Mouse (Mus musculus) kidney, embryonic 15.5 days (tissue): ENCODE results near the gene Macrod1. TPM values are rescaled to one million over a fixed set of nuclear protein-coding genes. Genes with fewer than 3 reads are reported as not detected.

ENCODE experiments used
- ATAC-seq: fragments of 200-750 bp; cut with Nextera tagmentation; replicated peaks from 2 replicates; pipeline ENCODE4 v1.8.0; 2017; ENCODE audit warnings: moderate TSS enrichment; ENCODE audit not compliant: low FRiP score
- H3K27ac ChIP-seq: fragments of 300-500 bp; sonication (generic); 2 replicates; pipeline ENCODE4 v1.5.1; 2015; ENCODE audit warnings: mild to moderate bottlenecking, inconsistent platforms
- H3K27me3 ChIP-seq: fragments of 300-500 bp; sonication (generic); 2 replicates; pipeline ENCODE4 v1.6.1; 2015; ENCODE audit warnings: inconsistent platforms
- H3K36me3 ChIP-seq: fragments of 300-500 bp; sonication (generic); 2 replicates; pipeline ENCODE4 v1.6.1; 2015; ENCODE audit warnings: inconsistent platforms
- H3K4me1 ChIP-seq: fragments of 300-500 bp; sonication (generic); 2 replicates; pipeline ENCODE4 v1.6.1; 2015; ENCODE audit warnings: inconsistent platforms
- H3K4me2 ChIP-seq: fragments of 300-500 bp; sonication (generic); 2 replicates; pipeline ENCODE4 v1.6.1; 2015; ENCODE audit warnings: moderate library complexity, mild to moderate bottlenecking, inconsistent platforms
- H3K4me3 ChIP-seq: fragments of 300-500 bp; sonication (generic); replicated peaks from 2 replicates; pipeline ENCODE4 v1.5.1; 2015; ENCODE audit warnings: mild to moderate bottlenecking, inconsistent platforms
- H3K9ac ChIP-seq: fragments of 300-500 bp; sonication (generic); 2 replicates; pipeline ENCODE4 v1.6.1; 2015; ENCODE audit warnings: mild to moderate bottlenecking, inconsistent platforms
- H3K9me3 ChIP-seq: fragments of 300-500 bp; sonication (generic); replicated peaks from 2 replicates; pipeline ENCODE4 v1.6.1; 2016; ENCODE audit warnings: inconsistent platforms
- WGBS: fragments of 180-500 bp; shearing (Covaris S2); methylation state at CpG from one replicate; pipeline ENCODE4 v1.1.7; 2015; ENCODE audit warnings: mixed read lengths; 5-methylcytosine and 5-hydroxymethylcytosine counted together
- polyA plus RNA-seq: library from polyadenylated mRNA; unstranded; fragments of >200 nt; fragmentation: Nextera tagmentation; extraction: Ambion mirVana; gene quantifications from 2 replicates; pipeline ENCODE4 v1.2.1, GENCODE M21; 2015

Macrod1 gene
- polyA plus RNA-seq, 1 experiment from 2014 or later: 13.9 TPM

DNA sequence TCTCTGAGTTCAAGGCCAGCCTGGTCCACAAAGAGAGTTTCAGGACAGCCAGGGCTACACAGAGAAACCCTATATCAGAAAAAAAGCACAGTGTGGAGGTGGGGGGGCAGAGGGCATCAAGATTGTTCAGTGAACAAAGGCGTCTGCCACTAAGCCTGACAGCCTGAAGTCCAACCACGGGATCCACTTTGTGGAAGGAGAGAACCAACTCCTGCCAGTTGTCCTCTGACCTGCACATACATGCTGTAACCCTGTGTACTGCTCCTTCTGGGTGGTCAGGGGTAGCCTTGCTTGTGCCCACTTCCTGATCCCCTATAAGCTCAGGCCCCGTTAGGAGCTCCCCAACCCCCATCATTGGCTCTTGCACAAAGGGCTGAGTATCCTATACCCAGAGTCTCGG is 128.4 kb downstream of the Macrod1 start:
- Histone ChIP-seq H3K27ac (no peak overlapping the region), H3K9ac (no peak overlapping the region), H3K27me3 (peaks cover 93% of the 10 kb centered on the region), H3K4me2 (no peak overlapping the region), H3K36me3 (no peaks in the 10 kb centered on the region), H3K9me3 (no peaks in the 10 kb centered on the region), H3K4me3 (no peak overlapping the region), H3K4me1 (peaks cover 71% of the 10 kb centered on the region)
- ATAC-seq: no peak
- 50% methylated on average over 4 of the region's 4 CpGs for WGBS

DNA sequence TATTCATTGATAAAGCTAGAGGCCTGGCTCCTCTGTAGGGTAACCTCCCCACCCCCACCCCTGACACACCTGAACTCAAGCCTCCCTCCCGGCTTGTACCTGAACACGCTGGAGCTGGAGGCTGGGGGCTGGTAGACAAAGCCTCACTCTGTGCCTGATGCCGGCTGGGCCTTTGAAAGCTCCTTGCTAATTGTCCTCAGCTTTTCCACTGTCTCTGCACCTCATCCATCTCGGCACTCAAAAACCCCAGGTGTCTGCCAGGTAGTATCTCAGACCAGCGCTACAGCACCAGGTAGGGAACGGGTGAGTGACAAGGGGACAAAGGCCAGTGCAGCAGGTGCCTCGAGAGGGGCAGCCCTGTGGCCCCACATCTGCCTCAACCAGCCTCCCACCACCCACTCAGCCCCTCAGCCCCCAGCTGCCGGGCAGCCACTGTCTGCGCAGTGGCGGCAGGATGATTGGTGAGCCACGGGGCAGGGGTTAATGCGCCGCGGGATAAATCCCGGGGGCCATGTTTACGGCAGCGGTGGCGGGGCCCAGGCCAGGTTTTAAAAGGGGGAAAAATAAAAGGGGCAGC is 129.2 kb downstream of the Macrod1 start:
- Histone ChIP-seq H3K9ac (0 out of 2 replicates have a peak overlapping the region, but pooled peaks have one; percentile 5), H3K9me3 (no peaks in the 10 kb centered on the region), H3K4me3 (no peak overlapping the region), H3K27me3 (peaks cover 85% of the 10 kb centered on the region), H3K36me3 (no peaks in the 10 kb centered on the region), H3K27ac (no peak overlapping the region), H3K4me2 (peak overlapping the region; percentile 23; the same call in 1 of the 2 replicates), H3K4me1 (peaks cover 67% of the 10 kb centered on the region)
- 5% methylated on average over 18 of the region's 18 CpGs for WGBS
- peak; percentile 33 for ATAC-seq

DNA sequence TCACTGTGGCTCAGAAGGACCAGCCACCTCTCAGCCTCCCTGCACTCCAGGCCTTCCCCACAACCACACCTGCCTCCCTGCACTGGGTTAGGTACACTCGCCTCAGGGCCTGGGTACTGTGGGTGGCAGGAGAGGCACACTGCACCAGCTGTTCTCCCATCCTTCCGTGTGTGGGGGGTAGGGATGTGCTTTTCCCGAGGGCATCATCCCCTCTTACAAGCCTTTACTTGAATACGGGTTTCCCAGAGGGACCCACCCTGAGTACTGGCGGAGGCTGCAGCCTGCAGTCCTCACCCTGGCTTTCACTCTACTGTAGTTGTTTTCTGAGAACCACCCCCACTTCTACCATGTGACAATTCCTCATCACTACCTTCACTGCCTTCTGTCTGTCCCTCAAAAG is 130.5 kb downstream of the Macrod1 start:
- Histone ChIP-seq H3K4me2 (no peak overlapping the region), H3K36me3 (no peaks in the 10 kb centered on the region), H3K9me3 (no peaks in the 10 kb centered on the region), H3K4me3 (no peak overlapping the region), H3K9ac (no peak overlapping the region), H3K4me1 (peaks cover 69% of the 10 kb centered on the region), H3K27me3 (peaks cover 85% of the 10 kb centered on the region), H3K27ac (no peak overlapping the region)
- WGBS: 55% methylated on average over 5 of the region's 5 CpGs
- no peak for ATAC-seq

DNA sequence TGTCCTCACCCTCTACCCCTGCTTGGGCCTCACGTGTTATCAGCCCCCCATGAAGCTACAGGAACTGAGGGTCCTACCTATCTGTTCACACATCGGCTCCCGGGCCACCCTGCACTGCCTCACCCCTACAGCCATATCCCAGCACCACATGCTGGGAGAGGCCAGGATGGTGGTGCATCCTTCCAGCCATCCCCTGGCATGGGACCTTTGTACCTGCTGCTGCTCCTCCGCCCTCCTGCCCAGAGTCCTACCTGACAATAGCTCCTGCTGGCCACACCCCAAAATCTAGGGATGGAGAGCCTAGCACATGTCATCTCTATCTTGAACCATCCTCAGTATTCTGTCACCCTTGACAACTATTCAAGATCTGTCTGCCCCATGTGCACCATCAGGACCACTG is 132.4 kb downstream of the Macrod1 start:
- Histone ChIP-seq H3K27me3 (peaks cover 73% of the 10 kb centered on the region), H3K4me3 (no peak overlapping the region), H3K9ac (no peak overlapping the region), H3K27ac (no peak overlapping the region), H3K36me3 (no peaks in the 10 kb centered on the region), H3K4me2 (no peak overlapping the region), H3K4me1 (peaks cover 67% of the 10 kb centered on the region), H3K9me3 (no peaks in the 10 kb centered on the region)
- 74% methylated on average over 4 of the region's 4 CpGs for WGBS
- no peak for ATAC-seq

DNA sequence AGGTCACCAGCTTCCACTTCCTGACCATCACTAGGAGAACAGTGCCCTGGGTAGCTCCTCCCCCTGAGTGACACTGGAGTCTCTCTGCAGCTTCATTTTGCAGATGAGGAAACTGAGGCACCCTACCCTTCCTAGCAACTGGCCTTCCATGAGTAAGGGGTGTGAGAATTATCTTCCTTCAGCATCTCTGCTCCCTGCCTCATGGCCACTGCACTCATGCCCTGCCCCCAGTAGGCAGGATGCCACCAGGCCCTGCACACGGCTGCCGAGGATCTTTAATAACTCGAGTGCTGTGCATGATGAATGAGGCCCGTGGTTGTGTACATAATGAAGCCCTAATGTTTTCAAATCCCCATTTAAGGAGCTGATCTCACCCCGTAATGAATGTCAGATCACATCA is 134.4 kb downstream of the Macrod1 start:
- no peak overlapping the region for H3K4me3 ChIP-seq
- H3K9me3 ChIP-seq: no peaks in the 10 kb centered on the region
- H3K4me2 ChIP-seq: no peak overlapping the region
- H3K36me3 ChIP-seq: no peaks in the 10 kb centered on the region
- H3K27ac ChIP-seq: peak overlapping the region; percentile 89
- ATAC-seq: no peak
- H3K27me3 ChIP-seq: peaks cover 59% of the 10 kb centered on the region
- peaks cover 58% of the 10 kb centered on the region for H3K4me1 ChIP-seq
- WGBS: 65% methylated on average over 5 of the region's 5 CpGs
- H3K9ac ChIP-seq: no peak overlapping the region

DNA sequence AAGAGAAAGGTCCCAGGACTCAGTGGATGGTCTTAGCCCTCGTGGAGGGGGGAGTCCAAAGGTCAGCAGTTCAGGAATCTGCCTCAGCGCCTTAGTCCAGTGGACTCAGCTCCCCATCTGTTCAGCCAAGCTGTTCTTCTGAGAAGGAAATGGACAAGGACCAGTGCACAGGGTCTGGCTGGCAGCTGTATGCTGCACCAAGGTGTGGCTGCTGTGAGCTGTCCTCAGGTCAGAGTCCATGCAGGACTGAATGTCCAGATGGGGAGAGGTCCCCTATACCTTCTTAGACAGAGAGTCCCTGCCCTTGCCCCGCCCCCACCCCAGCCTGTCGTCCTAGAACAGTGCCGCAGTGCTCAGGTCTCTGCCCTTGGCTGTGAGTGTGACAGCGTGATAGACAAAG is 135.0 kb downstream of the Macrod1 start:
- Histone ChIP-seq H3K4me3 (no peak overlapping the region), H3K36me3 (no peaks in the 10 kb centered on the region), H3K9ac (no peak overlapping the region), H3K27ac (peak overlapping the region; percentile 89), H3K4me2 (no peak overlapping the region), H3K4me1 (peaks cover 58% of the 10 kb centered on the region), H3K27me3 (peaks cover 53% of the 10 kb centered on the region), H3K9me3 (no peaks in the 10 kb centered on the region)
- ATAC-seq: peak; percentile 77
- 34% methylated on average over 6 of the region's 6 CpGs for WGBS

DNA sequence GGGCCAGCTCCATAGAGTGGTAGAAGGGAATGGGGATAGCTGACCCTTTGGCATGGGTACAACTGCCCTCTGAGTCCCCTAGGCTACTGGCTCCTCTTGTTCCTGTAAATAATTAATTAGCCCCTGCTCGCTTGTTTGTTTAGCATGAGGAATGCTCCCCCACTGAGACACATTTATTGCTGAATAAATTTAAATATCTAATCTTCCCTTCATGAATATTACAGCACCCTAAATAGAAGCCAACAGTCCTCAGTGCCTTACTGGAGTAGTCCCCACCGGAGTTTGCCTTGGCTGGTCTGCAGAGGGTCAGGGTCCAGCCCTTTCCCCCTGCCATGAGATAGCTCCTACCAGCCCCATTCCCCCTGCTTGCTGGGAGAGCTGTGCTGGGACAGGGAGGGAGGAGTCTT is 136.0 kb downstream of the Macrod1 start:
- Histone ChIP-seq H3K9me3 (no peaks in the 10 kb centered on the region), H3K4me2 (peak overlapping the region; percentile 3; the same call in 1 of the 2 replicates), H3K27ac (peak overlapping the region; percentile 89), H3K4me3 (no peak overlapping the region), H3K36me3 (peaks cover 4% of the 10 kb centered on the region), H3K4me1 (peaks cover 58% of the 10 kb centered on the region), H3K9ac (no peak overlapping the region), H3K27me3 (peaks cover 44% of the 10 kb centered on the region)
- no peak for ATAC-seq
- WGBS: 57% methylated on average over 2 of the region's 2 CpGs

DNA sequence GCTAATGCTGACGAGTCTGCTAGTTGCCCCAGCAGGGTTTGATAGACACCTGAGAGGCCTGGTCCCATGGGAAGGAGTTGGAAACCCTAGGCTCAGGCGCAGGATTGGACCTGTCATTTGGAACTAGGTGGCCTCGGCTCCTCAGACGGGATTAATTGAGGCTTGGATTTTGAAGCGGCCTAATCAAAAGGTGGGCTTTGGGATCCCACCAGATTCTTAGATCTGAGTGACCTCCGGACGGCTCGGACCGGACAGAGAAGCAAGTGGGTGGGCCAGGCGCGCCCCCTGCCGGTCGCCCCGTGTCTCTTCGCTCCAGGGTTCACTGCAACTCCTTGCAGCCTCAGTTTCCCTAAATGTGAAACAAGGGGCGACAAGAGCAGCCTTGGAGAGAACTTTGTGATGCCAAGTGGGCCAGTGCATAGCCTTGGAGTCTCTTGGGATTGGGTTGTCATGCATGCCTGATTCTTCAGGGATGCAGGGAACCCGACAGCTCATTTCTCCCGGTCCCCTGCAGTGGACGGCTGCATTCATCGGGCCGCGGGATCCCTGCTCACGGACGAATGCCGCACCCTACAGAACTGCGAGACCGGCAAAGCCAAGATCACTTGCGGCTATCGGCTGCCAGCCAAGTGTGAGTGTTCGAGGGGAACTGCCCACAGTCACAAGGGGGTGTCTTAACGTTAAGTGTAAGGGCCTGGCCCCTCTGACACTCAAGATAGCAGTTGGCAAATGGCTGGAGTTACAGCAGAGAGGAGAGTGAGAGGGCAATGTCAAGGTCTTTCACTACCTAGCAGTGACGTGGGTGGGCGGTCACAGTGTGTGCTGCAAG is 139.5 kb downstream of the Macrod1 start:
- 14% methylated on average over 33 of the region's 33 CpGs for WGBS
- no peaks in the 10 kb centered on the region for H3K9me3 ChIP-seq
- H3K9ac ChIP-seq: no peak overlapping the region
- H3K4me2 ChIP-seq: no peak overlapping the region
- peaks cover 51% of the 10 kb centered on the region for H3K4me1 ChIP-seq
- peaks cover 39% of the 10 kb centered on the region for H3K36me3 ChIP-seq
- H3K27ac ChIP-seq: peak overlapping the region; percentile 29; the same call in 1 of the 2 replicates
- peaks cover 17% of the 10 kb centered on the region for H3K27me3 ChIP-seq
- ATAC-seq: 0 out of 2 replicates have a peak, but pooled peaks have one; percentile 13
- H3K4me3 ChIP-seq: no peak overlapping the region

DNA sequence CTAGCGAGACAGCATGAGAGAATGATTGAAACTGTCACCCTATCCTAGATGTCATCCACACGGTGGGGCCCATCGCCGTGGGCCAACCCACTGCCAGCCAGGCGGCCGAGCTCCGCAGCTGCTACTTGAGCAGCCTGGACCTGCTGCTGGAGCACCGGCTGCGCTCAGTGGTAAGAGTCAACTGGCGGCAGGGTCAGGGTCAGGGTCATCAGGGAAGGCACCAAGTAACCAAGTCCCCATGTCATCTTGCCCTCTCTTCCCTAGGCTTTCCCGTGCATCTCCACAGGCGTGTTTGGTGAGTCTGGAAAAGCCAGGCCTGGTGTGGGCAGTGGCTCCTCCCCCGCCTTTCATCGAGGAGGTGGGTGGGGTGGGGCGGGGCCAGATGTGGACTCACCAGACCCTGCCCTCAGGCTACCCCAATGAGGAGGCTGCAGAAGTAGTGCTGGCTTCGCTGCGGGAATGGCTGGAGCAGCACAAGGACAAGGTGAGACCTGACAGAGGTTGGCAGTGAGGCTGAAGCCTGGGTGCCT is 140.2 kb downstream of the Macrod1 start:
- ATAC-seq: peak; percentile 47
- peaks cover 46% of the 10 kb centered on the region for H3K36me3 ChIP-seq
- H3K9ac ChIP-seq: no peak overlapping the region
- H3K4me3 ChIP-seq: no peak overlapping the region
- H3K9me3 ChIP-seq: no peaks in the 10 kb centered on the region
- 15% methylated on average over 17 of the region's 17 CpGs for whole genome bisulfite sequencing
- peaks cover 12% of the 10 kb centered on the region for H3K27me3 ChIP-seq
- no peak overlapping the region for H3K4me2 ChIP-seq
- H3K27ac ChIP-seq: peak overlapping the region; percentile 29; the same call in 1 of the 2 replicates
- H3K4me1 ChIP-seq: peaks cover 44% of the 10 kb centered on the region

DNA sequence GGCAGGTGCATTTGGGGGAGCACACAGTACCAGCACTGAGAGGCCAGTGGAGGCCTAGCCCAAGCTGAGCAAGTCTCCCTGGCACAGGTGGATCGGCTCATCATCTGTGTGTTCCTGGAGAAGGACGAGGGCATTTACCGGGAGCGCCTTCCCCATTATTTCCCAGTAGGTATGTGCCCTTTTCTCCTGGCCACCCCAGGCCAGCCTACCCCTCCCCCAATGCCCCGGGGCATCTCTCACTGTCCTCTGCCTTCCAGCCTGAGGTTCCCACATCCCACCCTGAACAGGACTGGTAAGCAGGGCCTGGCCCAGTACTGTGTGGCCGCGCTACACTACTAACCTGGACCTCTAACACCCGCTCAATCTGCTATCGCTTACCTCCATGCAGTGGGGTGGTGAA is 140.8 kb downstream of the Macrod1 start:
- 85% methylated on average over 9 of the region's 9 CpGs for WGBS
- Histone ChIP-seq H3K27ac (no peak overlapping the region), H3K4me2 (no peak overlapping the region), H3K9me3 (no peaks in the 10 kb centered on the region), H3K9ac (no peak overlapping the region), H3K36me3 (peaks cover 50% of the 10 kb centered on the region), H3K4me1 (peaks cover 38% of the 10 kb centered on the region), H3K27me3 (peaks cover 7% of the 10 kb centered on the region; the same call in 1 of the 2 replicates), H3K4me3 (no peak overlapping the region)
- ATAC-seq: peak; percentile 17; the same call in 1 of the 2 replicates

DNA sequence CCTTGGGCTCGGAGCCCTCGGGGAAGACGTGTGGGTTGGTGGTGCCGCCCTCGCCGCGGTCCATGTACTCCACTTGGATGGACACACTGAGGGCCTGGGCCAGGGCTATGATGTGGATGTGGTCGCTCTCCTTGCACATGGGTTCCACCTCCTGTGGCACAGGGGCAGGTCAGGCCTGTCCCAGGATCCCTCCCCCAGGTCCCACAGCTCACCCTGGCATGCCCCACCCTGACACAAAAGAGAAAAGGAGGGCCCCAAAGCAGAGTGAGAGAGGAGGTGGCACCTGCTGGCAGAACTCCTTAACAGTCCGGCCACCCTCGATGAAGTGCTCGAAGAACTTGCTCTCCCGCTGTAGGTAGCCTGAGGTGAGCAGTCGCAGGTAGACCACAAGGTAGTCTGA is 142.5 kb downstream of the Macrod1 start:
- Histone ChIP-seq H3K4me3 (no peak overlapping the region), H3K9ac (no peak overlapping the region), H3K27ac (no peak overlapping the region), H3K4me2 (no peak overlapping the region), H3K9me3 (no peaks in the 10 kb centered on the region), H3K36me3 (peaks cover 66% of the 10 kb centered on the region), H3K27me3 (peaks cover 3% of the 10 kb centered on the region; the same call in 1 of the 2 replicates), H3K4me1 (peaks cover 44% of the 10 kb centered on the region)
- 87% methylated on average over 13 of the region's 13 CpGs for WGBS
- ATAC-seq: no peak

DNA sequence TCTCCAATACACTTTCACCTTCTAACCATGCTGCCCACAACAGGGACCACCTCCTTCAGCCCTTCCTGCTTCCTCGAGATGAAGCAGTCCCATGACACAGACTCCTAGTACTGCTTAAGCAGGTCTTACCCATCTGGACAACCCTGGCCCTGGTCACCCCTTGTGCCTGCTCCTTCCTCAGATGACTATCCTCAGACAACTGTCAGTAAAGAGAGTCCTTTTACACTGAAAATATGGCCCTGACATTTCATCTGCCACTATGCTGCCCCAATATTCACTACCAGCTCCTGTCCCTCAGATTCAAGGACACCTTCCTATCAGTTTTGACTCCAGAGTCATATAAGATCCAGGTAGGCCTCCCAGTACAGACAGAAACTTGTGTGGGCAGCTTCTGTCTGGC is 143.8 kb downstream of the Macrod1 start:
- Histone ChIP-seq H3K4me3 (no peak overlapping the region), H3K9me3 (no peaks in the 10 kb centered on the region), H3K4me1 (peaks cover 58% of the 10 kb centered on the region), H3K4me2 (no peak overlapping the region), H3K36me3 (peaks cover 71% of the 10 kb centered on the region), H3K27me3 (no peaks in the 10 kb centered on the region), H3K27ac (no peak overlapping the region), H3K9ac (no peak overlapping the region)
- 57% methylated on average over 1 of the region's 1 CpGs for WGBS
- no peak for ATAC-seq
